Mouse (Mus musculus): Measurements from ENCODE around the gene Art3. TPM values are rescaled to one million over a fixed set of nuclear protein-coding genes. Genes with fewer than 3 reads are reported as not detected.

Art3 gene
- polyA plus RNA-seq, 1 experiment from 2014 or later = 92.4 TPM

DNA sequence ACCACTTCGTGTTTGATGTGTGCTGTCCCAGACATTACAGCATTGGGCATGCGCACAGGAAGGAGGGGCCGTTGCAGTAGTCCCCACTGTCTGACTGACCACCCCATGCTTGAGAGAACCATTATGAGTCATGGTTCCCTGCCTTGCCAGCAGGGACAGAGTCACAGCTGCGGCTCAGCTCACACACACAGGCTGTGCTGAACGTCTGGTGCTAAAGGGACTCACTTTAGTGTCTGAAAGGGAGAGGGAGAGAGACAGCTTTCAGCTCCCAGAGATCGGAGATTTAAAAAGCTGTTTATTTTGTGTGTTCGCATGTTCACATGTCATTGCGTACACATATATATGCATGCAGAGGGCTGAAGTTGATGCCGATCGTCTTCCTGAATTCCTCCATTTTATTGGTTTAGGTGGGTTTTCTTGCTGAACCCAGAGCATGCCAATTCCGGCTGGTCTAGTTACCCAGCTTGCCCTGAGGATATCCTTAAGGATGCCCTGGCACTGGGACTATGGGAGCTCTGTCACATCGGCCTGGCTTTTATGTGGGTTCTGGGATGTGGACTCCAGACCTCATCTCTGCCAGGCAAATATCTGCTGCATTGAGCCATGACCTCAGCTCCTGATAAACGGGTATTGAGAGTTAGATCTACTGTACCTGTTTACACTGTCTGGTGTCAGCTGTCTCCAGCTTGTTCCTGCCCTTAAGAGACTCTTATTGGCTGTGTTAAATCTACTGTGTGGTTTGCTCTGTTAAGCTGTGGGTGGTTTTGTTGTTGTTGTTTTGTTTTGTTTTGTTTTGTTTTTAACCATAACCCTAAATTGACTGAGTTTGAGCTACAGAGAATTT lies 37.7 kb downstream of the Art3 start:
- Histone ChIP-seq H3K27me3 (ENCODE audit: control insufficient read depth, insufficient read depth, low read length) (no peaks in the 10 kb centered on the region), H3K4me2 (ENCODE audit: low read depth, low read length) (no peak overlapping the region), H3K4me1 (ENCODE audit: control insufficient read depth, insufficient read depth, low read length) (peaks cover 3% of the 10 kb centered on the region; the same call in 1 of the 2 replicates), H3K27ac (ENCODE audit: low read length) (no peak overlapping the region), H3K36me3 (ENCODE audit: control insufficient read depth, insufficient read depth) (no peaks in the 10 kb centered on the region), H3K9ac (ENCODE audit: low read length) (no peak overlapping the region), H3K9me3 (replicated peaks; ENCODE audit: control insufficient read depth, low read length) (no peaks in the 10 kb centered on the region), H3K4me3 (ENCODE audit: low read length) (no peak overlapping the region)
- ATAC-seq (replicated peaks; ENCODE audit: extremely low read depth, insufficient read depth, low FRiP score) = peak; percentile 67; the same call in 1 of the 2 replicates
- WGBS = 57% methylated on average over 13 of the region's 13 CpGs

DNA sequence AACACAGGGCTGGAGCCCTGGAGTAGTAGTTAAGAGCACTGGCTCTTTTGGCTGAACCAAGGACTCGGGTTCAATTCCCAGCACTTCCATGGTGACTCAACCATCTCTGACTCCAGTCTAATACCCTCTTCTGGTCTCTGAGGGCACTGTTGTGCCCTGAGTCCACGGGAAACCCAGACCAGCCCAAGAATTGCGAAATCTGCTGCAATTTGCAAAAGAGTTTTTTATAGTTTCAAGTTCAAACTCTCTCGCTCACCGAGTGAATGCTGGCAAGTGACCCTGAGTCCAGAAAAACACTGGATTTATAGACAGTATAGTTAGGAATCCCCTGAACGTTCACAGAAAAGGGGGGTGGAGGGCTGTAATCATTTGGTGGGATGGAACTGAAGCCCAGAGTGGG lies 38.8 kb downstream of the Art3 start:
- WGBS = 82% methylated on average over 6 of the region's 6 CpGs
- no peak overlapping the region for H3K4me2 ChIP-seq (ENCODE audit: low read depth, low read length)
- no peak overlapping the region for H3K27ac ChIP-seq (ENCODE audit: low read length)
- ATAC-seq (replicated peaks; ENCODE audit: extremely low read depth, insufficient read depth, low FRiP score) = no peak
- no peak overlapping the region for H3K9ac ChIP-seq (ENCODE audit: low read length)
- no peaks in the 10 kb centered on the region for H3K27me3 ChIP-seq (ENCODE audit: control insufficient read depth, insufficient read depth, low read length)
- no peak overlapping the region for H3K4me3 ChIP-seq (ENCODE audit: low read length)
- no peaks in the 10 kb centered on the region for H3K9me3 ChIP-seq (replicated peaks; ENCODE audit: control insufficient read depth, low read length)
- H3K36me3 ChIP-seq (ENCODE audit: control insufficient read depth, insufficient read depth) = no peaks in the 10 kb centered on the region
- peaks cover 3% of the 10 kb centered on the region; the same call in 1 of the 2 replicates for H3K4me1 ChIP-seq (ENCODE audit: control insufficient read depth, insufficient read depth, low read length)

DNA sequence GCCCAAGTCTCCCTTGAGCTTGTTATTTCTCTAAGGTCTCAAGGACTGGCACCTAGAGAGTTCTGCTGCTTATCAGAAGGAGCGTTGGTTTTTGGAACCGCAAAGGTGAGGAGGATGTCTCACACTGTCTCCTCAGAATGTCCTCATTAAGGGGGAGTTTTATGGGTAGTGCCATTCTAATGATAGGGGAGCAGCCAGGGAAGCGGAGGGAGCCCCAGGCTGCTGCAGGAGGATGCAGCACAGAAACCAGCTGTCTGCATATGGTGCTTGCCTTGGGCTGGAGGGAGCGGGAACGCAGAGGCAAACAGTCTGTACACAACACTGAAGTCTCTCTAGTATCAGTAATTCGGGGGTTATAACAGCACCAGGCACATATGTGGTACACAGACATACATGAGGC lies 39.3 kb downstream of the Art3 start:
- no peak overlapping the region for H3K27ac ChIP-seq (ENCODE audit: low read length)
- no peak overlapping the region for H3K4me2 ChIP-seq (ENCODE audit: low read depth, low read length)
- no peak for ATAC-seq (replicated peaks; ENCODE audit: extremely low read depth, insufficient read depth, low FRiP score)
- 89% methylated on average over 6 of the region's 6 CpGs for whole genome bisulfite sequencing
- no peak overlapping the region for H3K9ac ChIP-seq (ENCODE audit: low read length)
- no peaks in the 10 kb centered on the region for H3K27me3 ChIP-seq (ENCODE audit: control insufficient read depth, insufficient read depth, low read length)
- no peak overlapping the region for H3K4me3 ChIP-seq (ENCODE audit: low read length)
- H3K9me3 ChIP-seq (replicated peaks; ENCODE audit: control insufficient read depth, low read length) = no peaks in the 10 kb centered on the region
- peaks cover 3% of the 10 kb centered on the region; the same call in 1 of the 2 replicates for H3K4me1 ChIP-seq (ENCODE audit: control insufficient read depth, insufficient read depth, low read length)
- H3K36me3 ChIP-seq (ENCODE audit: control insufficient read depth, insufficient read depth) = no peaks in the 10 kb centered on the region

DNA sequence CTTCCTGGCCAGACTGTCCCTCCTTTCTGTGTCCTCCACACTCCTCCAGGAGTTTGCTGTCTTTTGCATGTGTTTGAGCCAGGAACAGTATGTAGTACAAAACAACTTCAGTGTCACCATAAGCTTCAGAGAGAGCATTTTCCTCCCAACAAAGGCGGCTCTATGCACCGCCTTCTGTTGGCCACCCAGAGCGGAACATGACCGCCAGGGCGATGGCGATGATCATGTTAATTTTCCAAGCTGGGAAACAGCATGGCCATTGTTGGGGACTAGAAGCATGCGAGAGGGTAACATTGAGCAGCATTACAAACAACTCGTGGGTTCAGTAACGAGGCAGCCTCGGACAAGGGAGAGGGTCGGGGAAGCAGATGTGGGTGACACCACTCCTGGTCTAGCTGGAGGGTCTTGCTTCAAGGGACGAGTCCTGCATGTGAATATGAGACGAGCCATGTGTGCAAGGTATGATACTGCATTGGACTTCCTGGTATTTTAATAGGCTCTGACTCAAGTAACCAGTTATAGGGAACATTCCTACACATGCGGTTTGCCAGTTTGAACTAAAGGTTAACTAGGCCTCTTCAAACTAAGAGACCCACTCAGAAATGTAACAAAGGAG lies 39.8 kb downstream of the Art3 start:
- no peak overlapping the region for H3K4me3 ChIP-seq (ENCODE audit: low read length)
- H3K27me3 ChIP-seq (ENCODE audit: control insufficient read depth, insufficient read depth, low read length) = no peaks in the 10 kb centered on the region
- peaks cover 3% of the 10 kb centered on the region; the same call in 1 of the 2 replicates for H3K4me1 ChIP-seq (ENCODE audit: control insufficient read depth, insufficient read depth, low read length)
- no peak overlapping the region for H3K27ac ChIP-seq (ENCODE audit: low read length)
- no peak for ATAC-seq (replicated peaks; ENCODE audit: extremely low read depth, insufficient read depth, low FRiP score)
- 81% methylated on average over 14 of the region's 14 CpGs for WGBS
- no peaks in the 10 kb centered on the region for H3K9me3 ChIP-seq (replicated peaks; ENCODE audit: control insufficient read depth, low read length)
- no peaks in the 10 kb centered on the region for H3K36me3 ChIP-seq (ENCODE audit: control insufficient read depth, insufficient read depth)
- no peak overlapping the region for H3K4me2 ChIP-seq (ENCODE audit: low read depth, low read length)
- H3K9ac ChIP-seq (ENCODE audit: low read length) = no peak overlapping the region

DNA sequence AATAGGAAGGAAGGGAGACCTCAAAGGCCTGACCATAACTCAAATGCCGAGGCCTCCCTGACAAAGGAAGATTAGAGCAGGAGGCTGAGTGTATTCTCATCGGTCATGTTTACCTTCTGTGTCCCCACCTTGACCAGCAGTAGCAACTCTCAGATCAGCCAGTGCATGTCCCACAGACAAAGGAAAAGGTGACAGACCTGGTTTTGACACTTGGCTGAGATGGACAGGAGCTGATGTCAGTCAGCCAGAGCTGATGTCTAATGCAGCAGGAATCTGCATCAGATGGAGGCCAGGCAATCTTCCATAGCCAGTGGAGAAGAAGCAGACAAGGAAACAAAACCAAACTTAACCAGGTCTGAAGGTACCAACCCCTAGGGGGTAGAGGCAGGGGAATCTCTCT lies 41.0 kb downstream of the Art3 start:
- no peaks in the 10 kb centered on the region for H3K9me3 ChIP-seq (replicated peaks; ENCODE audit: control insufficient read depth, low read length)
- H3K4me2 ChIP-seq (ENCODE audit: low read depth, low read length) = no peak overlapping the region
- no peak for ATAC-seq (replicated peaks; ENCODE audit: extremely low read depth, insufficient read depth, low FRiP score)
- no peak overlapping the region for H3K27ac ChIP-seq (ENCODE audit: low read length)
- no peak overlapping the region for H3K4me3 ChIP-seq (ENCODE audit: low read length)
- no peak overlapping the region for H3K9ac ChIP-seq (ENCODE audit: low read length)
- H3K4me1 ChIP-seq (ENCODE audit: control insufficient read depth, insufficient read depth, low read length) = peaks cover 3% of the 10 kb centered on the region
- H3K27me3 ChIP-seq (ENCODE audit: control insufficient read depth, insufficient read depth, low read length) = no peaks in the 10 kb centered on the region
- whole genome bisulfite sequencing = 27% methylated on average over 2 of the region's 2 CpGs
- H3K36me3 ChIP-seq (ENCODE audit: control insufficient read depth, insufficient read depth) = no peaks in the 10 kb centered on the region

DNA sequence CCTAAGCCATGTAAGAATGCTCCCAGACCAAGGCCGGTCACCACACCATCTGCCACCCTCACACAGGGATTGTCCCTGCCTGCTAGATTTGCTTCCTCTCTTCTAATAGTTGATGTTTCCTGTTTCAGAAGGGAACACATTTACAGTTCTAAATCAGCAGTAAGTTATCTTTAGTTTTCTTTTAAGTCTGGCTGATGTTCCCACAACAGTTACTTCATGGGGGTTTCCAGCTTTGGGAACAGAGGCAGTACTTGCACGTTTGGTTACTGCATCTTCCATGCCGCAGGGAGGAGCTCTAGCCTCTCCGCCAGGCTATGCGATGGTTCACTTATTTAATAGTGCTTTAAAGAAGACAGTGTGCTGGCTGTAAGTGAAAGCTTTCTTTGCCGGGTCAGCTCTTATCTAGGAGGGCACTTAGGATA lies 43.1 kb downstream of the Art3 start:
- 36% methylated on average over 6 of the region's 6 CpGs for WGBS
- peak overlapping the region; percentile 66 for H3K27ac ChIP-seq (ENCODE audit: low read length)

DNA sequence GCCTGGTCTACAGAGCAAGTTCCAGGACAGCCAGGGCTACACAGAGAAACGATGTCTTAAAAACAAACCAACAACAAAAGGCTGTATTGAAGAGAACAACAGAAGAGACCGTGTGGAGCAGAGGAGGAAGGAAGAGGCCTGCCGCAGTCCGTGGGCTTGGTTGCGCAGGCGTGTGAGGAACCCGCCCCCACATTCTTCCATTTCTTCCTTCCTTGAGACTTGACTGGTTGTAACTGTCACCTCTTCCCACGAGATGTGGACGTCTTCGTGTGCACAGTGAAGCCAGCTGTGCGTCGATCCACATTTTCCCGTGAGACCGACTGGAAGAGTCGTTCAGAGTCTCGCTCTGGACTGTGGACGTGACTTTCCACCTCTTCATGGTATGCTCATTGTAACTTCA lies 43.7 kb downstream of the Art3 start:
- 0 out of 2 replicates have a peak, but pooled peaks have one; percentile 52 for ATAC-seq (replicated peaks; ENCODE audit: extremely low read depth, insufficient read depth, low FRiP score)
- WGBS = 63% methylated on average over 17 of the region's 17 CpGs

More for the DNA sequence above, 43.1 kb downstream of the Art3 start:
- Histone ChIP-seq H3K36me3 (ENCODE audit: control insufficient read depth, insufficient read depth) (no peaks in the 10 kb centered on the region), H3K4me3 (ENCODE audit: low read length) (no peak overlapping the region), H3K4me1 (ENCODE audit: control insufficient read depth, insufficient read depth, low read length) (no peaks in the 10 kb centered on the region; the same call in 1 of the 2 replicates), H3K9me3 (replicated peaks; ENCODE audit: control insufficient read depth, low read length) (no peaks in the 10 kb centered on the region), H3K9ac (ENCODE audit: low read length) (no peak overlapping the region), H3K4me2 (ENCODE audit: low read depth, low read length) (no peak overlapping the region), H3K27me3 (ENCODE audit: control insufficient read depth, insufficient read depth, low read length) (no peaks in the 10 kb centered on the region)
- ATAC-seq (replicated peaks; ENCODE audit: extremely low read depth, insufficient read depth, low FRiP score) = peak; percentile 50; the same call in 1 of the 2 replicates

DNA sequence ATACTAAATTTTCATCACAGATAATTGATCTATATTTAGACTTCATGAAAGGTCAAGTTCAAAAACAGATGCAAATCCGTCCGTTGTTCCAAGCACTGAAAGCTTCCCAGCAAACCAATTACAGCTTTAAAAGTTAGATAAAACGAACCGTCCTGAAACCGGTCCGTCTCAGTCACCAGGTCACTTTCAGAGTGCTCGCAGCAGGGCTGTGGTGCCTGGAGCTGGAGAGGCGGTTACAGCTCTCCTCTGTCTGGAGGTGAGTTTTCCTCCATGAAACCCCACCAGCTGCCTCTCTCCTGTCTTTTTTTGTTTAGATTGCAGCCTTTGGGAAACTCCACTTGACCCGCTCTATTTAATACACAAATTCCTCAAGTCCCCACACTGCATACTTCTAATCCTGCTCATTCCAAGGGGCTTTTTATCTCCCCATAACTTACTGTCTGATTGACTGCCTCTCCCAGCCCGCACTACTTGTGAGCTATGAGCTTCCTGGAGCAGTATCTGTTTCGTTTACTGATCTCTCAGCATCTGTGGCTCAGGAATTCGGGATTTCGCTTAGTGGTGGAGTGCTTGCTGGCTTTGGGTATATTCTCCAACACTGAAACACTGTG lies 45.3 kb downstream of the Art3 start:
- Histone ChIP-seq H3K9me3 (replicated peaks; ENCODE audit: control insufficient read depth, low read length) (no peaks in the 10 kb centered on the region), H3K4me3 (ENCODE audit: low read length) (peak overlapping the region; percentile 0; the same call in 1 of the 2 replicates), H3K4me1 (ENCODE audit: control insufficient read depth, insufficient read depth, low read length) (no peaks in the 10 kb centered on the region; the same call in 1 of the 2 replicates), H3K36me3 (ENCODE audit: control insufficient read depth, insufficient read depth) (no peaks in the 10 kb centered on the region), H3K9ac (ENCODE audit: low read length) (peak overlapping the region; percentile 16; the same call in 1 of the 2 replicates), H3K27ac (ENCODE audit: low read length) (0 out of 2 replicates have a peak overlapping the region, but pooled peaks have one; percentile 2), H3K4me2 (ENCODE audit: low read depth, low read length) (peak overlapping the region; percentile 44), H3K27me3 (ENCODE audit: control insufficient read depth, insufficient read depth, low read length) (no peaks in the 10 kb centered on the region)
- WGBS = 25% methylated on average over 13 of the region's 13 CpGs
- no peak for ATAC-seq (replicated peaks; ENCODE audit: extremely low read depth, insufficient read depth, low FRiP score)

More for the DNA sequence above, 43.7 kb downstream of the Art3 start:
- H3K4me1 ChIP-seq (ENCODE audit: control insufficient read depth, insufficient read depth, low read length) = no peaks in the 10 kb centered on the region; the same call in 1 of the 2 replicates
- no peak overlapping the region for H3K4me2 ChIP-seq (ENCODE audit: low read depth, low read length)
- no peak overlapping the region for H3K4me3 ChIP-seq (ENCODE audit: low read length)
- peak overlapping the region; percentile 66 for H3K27ac ChIP-seq (ENCODE audit: low read length)
- no peak overlapping the region for H3K9ac ChIP-seq (ENCODE audit: low read length)
- H3K27me3 ChIP-seq (ENCODE audit: control insufficient read depth, insufficient read depth, low read length) = no peaks in the 10 kb centered on the region
- no peaks in the 10 kb centered on the region for H3K9me3 ChIP-seq (replicated peaks; ENCODE audit: control insufficient read depth, low read length)
- H3K36me3 ChIP-seq (ENCODE audit: control insufficient read depth, insufficient read depth) = no peaks in the 10 kb centered on the region

Measured in heart, embryonic 16.5 days (tissue).